Mouse (Mus musculus): ENCODE data around the gene Vamp5. TPM values are rescaled to one million over a fixed set of nuclear protein-coding genes. Genes with fewer than 3 reads are reported as not detected.
A peak's percentile ranks its signal among the peaks of the same experiment; 100 is the strongest.

Gene Vamp5
- total RNA-seq, 2 experiments from 2014 or later = 97.5 to 102 TPM

DNA sequence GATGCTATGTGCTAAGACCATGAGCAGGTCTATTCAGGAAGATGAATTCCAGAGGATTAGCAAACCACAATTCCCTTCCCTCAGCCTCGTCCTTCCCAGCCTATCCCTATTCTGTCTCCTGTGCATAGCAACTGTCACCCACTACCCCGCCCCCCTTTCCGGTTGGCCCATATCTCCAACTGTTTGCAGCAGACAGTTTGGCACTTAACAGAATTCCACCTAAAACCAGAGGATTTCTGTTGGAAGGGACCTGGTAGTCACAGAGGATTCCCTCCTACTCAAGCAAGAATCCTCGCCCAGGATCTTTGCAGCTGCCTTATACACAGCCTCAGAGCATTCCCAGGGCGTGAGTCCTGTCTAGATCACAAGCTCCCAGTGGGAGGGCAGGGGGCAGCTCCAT, 9.1 kb downstream of the Vamp5 start:
- Histone ChIP-seq H3K27ac (peak overlapping the region; percentile 51), H3K4me3 (no peak overlapping the region)
- intact Hi-C loops (cut with DNase I) = no loop called here
- TF ChIP-seq CTCF (IDR thresholded peaks at IDR 0.05) = no peak
- no peak for DNase-seq

DNA sequence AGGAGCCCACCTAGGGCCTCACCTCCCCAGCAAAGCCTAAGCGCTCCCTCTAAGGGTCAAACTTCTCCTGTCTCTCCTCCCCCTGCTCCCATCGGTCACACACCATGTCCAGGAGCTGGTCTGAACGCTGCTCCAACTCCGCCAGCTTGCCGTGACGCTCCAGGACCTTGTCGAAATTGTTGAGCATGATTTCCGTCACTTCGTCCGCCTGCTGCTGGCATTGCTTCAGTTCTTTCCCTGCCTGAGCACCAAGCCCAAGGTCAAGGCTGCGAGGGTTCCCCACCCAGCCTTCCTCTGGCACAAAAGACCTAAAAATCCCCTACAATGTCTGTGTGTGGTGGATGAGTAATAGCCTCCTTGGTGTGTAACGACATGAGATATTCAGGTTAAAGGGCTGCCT, 10.2 kb downstream of the Vamp5 start:
- H3K4me3 ChIP-seq = no peak overlapping the region
- DNase-seq = no peak
- intact Hi-C loops (cut with DNase I) = no loop called here
- peak overlapping the region; percentile 51; the same call in 1 of the 2 replicates for H3K27ac ChIP-seq
- no peak; the same call in 1 of the 2 replicates for TF ChIP-seq CTCF (IDR thresholded peaks at IDR 0.05)

DNA sequence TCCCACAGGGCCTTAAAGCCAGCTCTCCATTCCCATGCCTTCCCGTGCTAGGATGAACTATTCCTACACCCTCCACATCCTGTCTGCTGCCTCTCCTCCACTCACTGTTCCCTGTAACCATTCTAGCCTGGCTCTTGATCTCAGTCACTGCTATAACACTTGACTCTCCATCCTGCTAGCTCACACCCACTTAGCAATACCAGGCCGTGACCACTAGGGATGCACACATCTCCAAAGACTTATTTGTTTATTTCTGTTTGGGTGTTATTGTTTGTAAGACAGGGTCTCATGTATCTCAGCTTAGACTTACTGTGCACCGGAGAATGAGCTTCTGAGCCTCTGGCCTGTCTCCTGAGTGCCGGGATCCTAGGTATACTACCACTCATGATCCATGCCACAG, 10.7 kb downstream of the Vamp5 start:
- Histone ChIP-seq H3K4me3 (no peak overlapping the region), H3K27ac (no peak overlapping the region; the same call in 1 of the 2 replicates)
- TF ChIP-seq CTCF (IDR thresholded peaks at IDR 0.05) = no peak
- intact Hi-C loops (cut with DNase I) = no loop called here
- no peak for DNase-seq

DNA sequence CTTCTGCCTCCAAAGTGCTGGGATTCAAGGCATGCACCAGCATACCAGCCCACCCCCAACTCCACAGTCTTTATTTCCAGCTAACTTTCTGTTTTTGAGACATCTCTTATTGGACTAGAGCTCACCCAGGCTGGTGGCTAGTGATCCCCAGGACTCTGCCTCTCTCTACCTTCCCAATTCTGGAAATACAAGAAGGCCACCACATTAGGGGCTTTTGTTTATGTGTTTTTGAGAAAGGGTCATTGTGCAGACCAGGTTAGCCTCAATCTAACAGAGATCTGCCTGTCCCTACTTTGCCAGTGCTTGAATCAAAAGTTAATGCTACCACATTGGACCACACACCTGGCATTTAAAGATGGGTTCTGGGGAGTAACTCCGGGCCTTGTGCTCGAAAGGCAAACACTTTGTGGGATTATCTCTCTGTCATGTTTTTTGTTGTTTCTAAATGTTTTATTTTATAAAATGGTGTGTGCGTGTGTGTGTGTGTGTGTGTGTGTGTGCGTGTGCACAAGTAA, 12.8 kb downstream of the Vamp5 start:
- intact Hi-C loops (cut with DNase I) = no loop called here
- DNase-seq = no peak
- no peak for TF ChIP-seq CTCF (IDR thresholded peaks at IDR 0.05)

DNA sequence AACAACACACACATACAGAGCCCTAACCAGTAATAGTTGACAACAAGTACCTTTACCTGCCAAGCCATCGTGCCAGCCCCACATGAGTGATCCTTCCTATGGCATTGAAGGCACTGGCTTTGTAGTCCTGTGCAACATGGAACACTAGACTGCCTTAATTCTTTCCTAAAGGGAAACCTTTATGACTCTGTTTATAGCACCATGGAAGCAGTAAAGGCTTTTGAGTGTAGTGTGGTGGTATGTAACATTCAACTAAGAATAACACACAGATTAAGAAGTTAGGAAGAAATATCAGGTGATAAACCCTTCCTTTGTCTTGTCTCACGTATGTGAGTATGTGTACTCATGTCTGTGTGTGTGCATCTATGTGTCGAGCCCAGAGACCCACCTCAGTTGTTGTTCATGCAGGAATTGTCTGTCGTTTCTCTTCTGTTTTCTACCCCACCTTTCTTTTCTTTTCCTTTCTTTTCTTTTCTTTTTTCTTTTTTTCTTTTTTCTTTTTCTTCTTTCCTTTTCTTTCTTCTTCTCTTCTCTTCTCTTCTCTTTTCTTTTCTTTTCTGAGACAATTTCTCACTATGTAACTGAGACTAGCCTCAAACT, 13.3 kb downstream of the Vamp5 start, which contains the start of gene Rnf181:
Rnf181 (minus strand) TSS at position 113 of the 600 bp plus-strand sequence.
- TF ChIP-seq CTCF (IDR thresholded peaks at IDR 0.05) = no peak
- Histone ChIP-seq H3K27ac (no peak within 1 kb of the TSS), H3K4me3 (no peak within 1 kb of the TSS)
- intact Hi-C loops (cut with DNase I) = no loop called here
- DNase-seq = no peak

More for the DNA sequence above, 12.8 kb downstream of the Vamp5 start:
- no peak overlapping the region for H3K4me3 ChIP-seq
- no peak overlapping the region for H3K27ac ChIP-seq

DNA sequence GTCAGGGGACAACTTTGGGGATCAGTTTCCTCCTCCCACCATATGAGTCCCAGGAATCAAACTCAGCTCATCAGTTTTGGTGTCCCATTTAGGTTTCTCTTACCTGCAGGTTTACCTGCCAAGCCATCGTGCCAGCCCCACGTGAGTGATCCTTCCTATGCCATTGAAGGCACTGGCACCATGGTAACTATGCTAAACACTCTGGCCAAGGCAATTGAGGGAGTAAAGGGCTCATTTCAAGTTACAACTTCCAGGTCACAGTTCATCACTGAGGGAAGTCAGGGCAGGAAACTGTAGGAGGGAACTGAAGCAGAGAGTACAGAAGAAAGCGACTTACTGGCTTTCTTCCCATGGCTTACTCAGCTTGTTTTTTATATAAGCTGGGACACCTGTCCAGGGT, 14.0 kb downstream of the Vamp5 start:
- TF ChIP-seq CTCF (IDR thresholded peaks at IDR 0.05) = no peak
- Histone ChIP-seq H3K27ac (no peak overlapping the region), H3K4me3 (no peak overlapping the region)
- no peak for DNase-seq
- intact Hi-C loops (cut with DNase I) = no loop called here

DNA sequence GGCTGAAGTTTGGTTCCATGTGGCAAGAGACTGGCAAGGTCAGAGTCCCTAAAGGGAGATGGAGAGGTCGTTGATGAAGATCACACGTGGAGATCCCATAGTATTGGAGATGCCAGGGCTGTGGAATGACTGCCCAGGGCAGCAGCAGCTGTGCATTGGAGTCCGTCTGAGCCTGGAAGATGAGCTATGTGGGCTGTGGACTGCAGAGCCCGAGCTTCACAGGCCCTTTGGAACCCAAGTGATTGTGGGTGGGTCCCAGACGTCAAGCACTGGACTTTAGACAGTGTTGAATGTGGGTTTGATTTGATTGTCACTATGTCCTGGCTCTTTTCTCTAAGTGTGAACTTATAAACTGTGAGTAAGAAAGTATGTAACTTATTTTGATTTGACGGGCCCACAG, 15.3 kb downstream of the Vamp5 start:
- H3K4me3 ChIP-seq = no peak overlapping the region
- intact Hi-C loops (cut with DNase I) = no loop called here
- no peak for DNase-seq
- no peak overlapping the region for H3K27ac ChIP-seq
- TF ChIP-seq CTCF (IDR thresholded peaks at IDR 0.05) = no peak

DNA sequence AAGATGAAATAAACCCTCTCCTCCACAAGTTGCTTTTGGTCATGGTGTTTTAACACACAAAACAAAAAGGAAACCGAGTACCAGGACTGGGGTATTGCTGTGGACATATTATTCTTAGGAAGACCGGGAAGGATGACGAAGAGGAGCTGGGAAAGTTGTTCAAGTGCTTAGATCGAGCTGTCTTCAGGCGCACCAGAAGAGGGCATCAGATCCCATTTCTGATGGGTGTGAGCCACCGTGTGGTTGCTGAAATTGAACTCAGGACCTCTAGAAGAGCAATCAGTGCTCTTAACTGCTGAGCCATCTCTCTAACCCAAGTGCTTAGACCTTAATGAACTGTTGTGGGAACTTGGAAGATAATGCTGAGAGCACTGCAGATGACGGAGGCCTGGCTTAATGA, 16.3 kb downstream of the Vamp5 start:
- no peak overlapping the region for H3K4me3 ChIP-seq
- peak; percentile 44 for TF ChIP-seq CTCF (IDR thresholded peaks at IDR 0.05)
- no peak for DNase-seq
- intact Hi-C loops (cut with DNase I) = no loop called here
- H3K27ac ChIP-seq = no peak overlapping the region

DNA sequence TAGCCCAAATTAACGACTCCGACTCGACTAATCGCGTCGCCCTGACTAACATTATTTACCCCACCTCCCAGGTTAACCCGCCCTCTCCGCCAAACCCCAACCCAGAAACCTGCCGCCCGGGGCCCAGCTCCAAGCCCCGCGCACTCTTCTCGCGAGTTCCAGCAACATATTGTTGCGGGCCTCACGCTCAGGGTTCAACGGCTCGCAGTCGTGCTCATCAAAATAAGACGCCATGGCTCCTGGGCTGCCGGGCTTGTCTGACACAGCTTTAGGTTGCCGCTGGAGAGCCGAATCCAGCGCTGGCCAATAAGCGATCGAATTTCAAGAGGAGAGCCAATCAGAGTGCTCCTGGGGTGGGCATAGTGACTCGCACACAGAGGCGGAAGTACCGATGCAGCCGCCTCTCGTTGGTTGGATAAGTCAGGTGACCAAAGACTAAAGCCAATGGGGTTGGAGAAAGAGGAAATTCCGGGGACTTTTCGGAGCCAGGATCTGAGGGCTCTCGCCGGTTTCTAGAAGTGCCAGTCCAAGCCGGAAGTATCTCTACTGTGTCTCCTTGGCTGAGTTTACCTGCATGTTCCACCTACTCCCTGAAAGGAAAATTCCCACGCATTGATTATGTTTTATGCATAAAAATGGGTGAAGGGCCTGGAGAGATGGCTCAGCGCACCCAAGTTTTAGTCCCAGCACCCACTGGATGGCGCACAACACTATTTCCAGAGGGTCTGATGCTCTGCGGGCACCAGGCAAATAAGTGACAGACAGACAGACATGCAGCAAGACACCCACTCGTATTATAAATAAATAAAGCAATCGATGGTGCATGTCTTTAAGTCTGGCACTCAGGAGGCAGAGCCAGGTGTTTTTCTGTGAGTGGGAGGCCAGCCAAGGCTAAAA, 17.9 kb downstream of the Vamp5 start:
- TF ChIP-seq CTCF (IDR thresholded peaks at IDR 0.05) = peak; percentile 57
- intact Hi-C loops (cut with DNase I) = loop anchor here (2.0 kb wide), 1 partner anchor 40 kb away; no protein-coding TSS in a partner anchor

DNA sequence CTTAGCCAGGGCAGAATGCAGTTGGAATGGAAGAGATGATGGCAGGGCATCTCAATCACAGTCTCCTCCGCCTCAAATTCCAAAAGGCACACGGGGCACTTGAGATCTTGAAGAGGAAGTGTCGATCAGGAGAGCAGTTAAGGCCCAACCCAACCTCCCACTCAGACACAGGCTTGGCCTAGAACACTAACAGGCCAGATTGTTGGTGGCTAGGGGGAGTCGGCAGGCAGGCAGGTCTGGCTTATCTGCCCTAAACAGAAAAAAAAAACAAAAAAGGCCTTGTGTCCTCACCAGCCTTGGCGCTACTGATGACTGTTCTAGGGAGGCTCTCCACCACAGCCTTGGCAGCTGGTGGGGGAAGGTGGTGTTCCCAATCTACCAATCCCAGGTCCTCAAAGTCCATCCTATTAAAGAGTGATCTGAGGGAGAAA, 19.1 kb downstream of the Vamp5 start:
- Histone ChIP-seq H3K4me3 (peak overlapping the region; percentile 86), H3K27ac (no peak overlapping the region)
- no peak for DNase-seq
- intact Hi-C loops (cut with DNase I) = no loop called here
- no peak for TF ChIP-seq CTCF (IDR thresholded peaks at IDR 0.05)

More for the DNA sequence above, 17.9 kb downstream of the Vamp5 start:
- peak overlapping the region; percentile 93 for H3K27ac ChIP-seq
- peak; percentile 96 for DNase-seq
- H3K4me3 ChIP-seq = peak overlapping the region; percentile 86

DNA sequence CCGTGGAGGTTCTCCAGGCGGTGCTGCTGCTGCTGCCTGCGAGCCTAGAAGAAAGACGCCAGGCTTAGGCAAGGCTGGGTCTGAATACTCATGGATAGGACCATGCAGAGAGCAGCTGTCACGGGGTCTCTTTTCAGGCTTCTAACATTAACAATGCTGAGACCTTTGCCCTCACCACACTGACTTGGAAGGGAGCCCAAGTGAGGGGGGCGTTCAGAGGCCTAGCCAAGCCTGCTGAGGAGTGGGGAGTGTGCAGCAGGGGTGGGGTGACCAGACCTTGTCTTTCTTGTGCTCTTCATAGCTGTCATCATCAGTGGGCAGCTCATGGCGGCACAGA, 19.7 kb downstream of the Vamp5 start:
- intact Hi-C loops (cut with DNase I) = no loop called here
- Histone ChIP-seq H3K4me3 (no peak overlapping the region; the same call in 1 of the 2 replicates), H3K27ac (0 out of 2 replicates have a peak overlapping the region, but pooled peaks have one; percentile 25)
- no peak for DNase-seq
- no peak for TF ChIP-seq CTCF (IDR thresholded peaks at IDR 0.05)

DNA sequence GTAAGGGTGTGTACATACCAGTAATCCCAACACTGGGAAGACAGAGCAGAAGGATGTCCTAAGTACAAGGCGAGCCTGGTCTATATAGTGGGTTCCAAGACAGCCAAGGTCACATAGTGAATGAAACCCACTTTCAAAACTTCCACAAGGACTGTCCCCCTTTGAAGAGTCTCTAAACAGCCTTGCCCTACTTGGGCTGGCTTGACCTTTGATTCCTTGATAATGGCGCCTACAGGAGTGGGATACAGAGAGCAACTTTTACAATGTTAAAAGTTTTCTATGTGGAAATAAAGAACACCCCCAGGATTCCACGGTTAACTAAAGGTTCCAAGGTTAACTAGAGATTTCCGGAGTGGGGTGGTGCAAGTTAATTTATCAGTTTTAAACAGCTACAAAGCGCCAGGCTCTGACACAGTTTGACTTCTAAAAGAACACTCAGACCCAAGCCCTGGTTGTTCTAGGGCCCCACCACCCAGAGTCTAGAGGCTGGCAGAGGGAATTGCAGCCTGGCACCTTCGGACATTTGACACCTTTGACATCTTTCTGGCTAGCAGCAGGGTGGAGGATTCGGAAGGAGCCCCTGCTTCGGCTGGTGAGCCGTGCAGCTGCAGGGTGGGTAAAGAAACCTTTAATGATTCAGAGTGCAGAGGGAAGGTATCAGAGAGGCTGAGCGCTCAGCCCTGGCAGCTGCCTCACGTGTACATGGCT, 20.2 kb downstream of the Vamp5 start:
- peak; percentile 10; the same call in 1 of the 2 replicates for TF ChIP-seq CTCF (IDR thresholded peaks at IDR 0.05)
- H3K27ac ChIP-seq = 0 out of 2 replicates have a peak overlapping the region, but pooled peaks have one; percentile 25
- H3K4me3 ChIP-seq = no peak overlapping the region
- DNase-seq = no peak
- intact Hi-C loops (cut with DNase I) = no loop called here

Measured in gastrocnemius, adult 2 months (tissue).